Mouse (Mus musculus) embryonic fibroblast, embryonic 13.5 days (primary cell): ENCODE data around the gene Nudcd2. TPM values are rescaled to one million over a fixed set of nuclear protein-coding genes. Genes with fewer than 3 reads are reported as not detected.
A peak's percentile ranks its signal among the peaks of the same experiment; 100 is the strongest.
"Not testable (repeated sequence)": the region's sequence is repeated elsewhere in the genome, so short reads cannot be mapped to it uniquely, and the experiment has no call there.

Experiments
- H3K27ac ChIP-seq: 2 replicates; pipeline ENCODE4 v1.5.1; 2012; ENCODE audit warnings: low read length, control low read depth, inconsistent platforms; ENCODE audit not compliant: insufficient read depth
- H3K4me1 ChIP-seq: 2 replicates; pipeline ENCODE4 v1.6.1; 2011; ENCODE audit warnings: low read length; ENCODE audit not compliant: control insufficient read depth, insufficient read depth
- H3K4me3 ChIP-seq: 2 replicates; pipeline ENCODE4 v1.5.1; 2011; ENCODE audit warnings: mild to moderate bottlenecking, control low read depth, low read length; ENCODE audit not compliant: insufficient read depth
- CTCF ChIP-seq: IDR thresholded peaks from 2 replicates; pipeline ENCODE4 v1.5.1; 2011; ENCODE audit warnings: mild to moderate bottlenecking, control low read depth, low read length, moderate library complexity, borderline replicate concordance; ENCODE audit not compliant: insufficient read depth
- POLR2A ChIP-seq: IDR thresholded peaks from 2 replicates; pipeline ENCODE4 v1.6.1; 2011; ENCODE audit warnings: low read depth, mild to moderate bottlenecking, control low read depth, low read length, moderate library complexity
- polyA plus RNA-seq: library from polyadenylated mRNA; stranded (reverse); fragments of >200 nt; gene quantifications from 2 replicates; pipeline ENCODE4 v1.2.4, GENCODE M21; 2011; ENCODE audit warnings: low read depth; ENCODE audit not compliant: missing spikeins, insufficient read length

Nudcd2 gene
- polyA plus RNA-seq, result 96.4 and 104 TPM in 2 replicates

DNA sequence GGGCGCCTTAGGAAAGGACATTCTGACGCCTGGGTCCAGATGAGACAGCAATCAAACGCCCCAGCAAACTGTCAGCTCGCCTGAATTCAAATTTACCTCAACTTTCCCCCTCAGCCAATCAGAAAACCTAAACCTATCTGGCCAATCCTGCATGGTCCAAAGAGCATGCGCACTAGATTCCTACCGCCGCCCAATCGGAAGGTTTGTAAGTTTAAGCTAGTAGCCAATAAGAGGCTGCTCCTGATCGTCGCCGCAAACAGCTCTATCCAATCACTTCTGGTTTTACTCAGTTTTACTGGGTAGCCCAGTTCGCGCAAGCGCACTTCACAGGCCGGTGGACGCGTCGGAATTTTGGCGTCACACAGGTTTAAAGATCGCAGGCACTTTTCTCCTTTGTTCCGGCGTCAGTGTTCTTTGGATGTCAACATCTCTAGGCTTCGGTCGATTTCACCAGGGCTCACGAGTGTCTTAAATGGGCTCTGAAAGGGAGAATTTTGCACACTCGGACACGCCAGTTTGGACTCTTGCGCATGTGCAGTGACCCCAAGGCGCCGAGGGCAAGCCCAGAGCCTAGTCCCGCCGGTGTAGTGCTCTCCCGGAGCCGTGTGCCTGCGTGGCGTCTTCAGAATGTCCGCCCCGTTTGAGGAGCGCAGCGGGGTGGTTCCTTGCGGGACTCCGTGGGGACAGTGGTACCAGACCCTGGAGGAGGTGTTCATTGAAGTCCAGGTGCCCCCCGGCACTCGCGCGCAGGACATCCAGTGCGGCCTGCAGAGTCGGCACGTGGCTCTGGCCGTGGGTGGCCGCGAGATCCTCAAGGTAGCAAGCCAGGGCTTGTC lies at the start of gene Nudcd2, which contains the start of gene Hmmr:
Gene Nudcd2, plus strand, starts transcription at position 329 of the 836 bp plus-strand sequence.
Gene Hmmr, minus strand, starts transcription at position 84 of the 836 bp plus-strand sequence.
- no peak for TF ChIP-seq CTCF
- peak; percentile 71 for TF ChIP-seq POLR2A
- H3K27ac ChIP-seq, result peak within 1 kb of the TSS; percentile 81
- H3K4me3 ChIP-seq, result peak within 1 kb of the TSS; percentile 82
- 0 out of 2 replicates have a peak, but pooled peaks cover 3% of the 10 kb centered on the region for H3K4me1 ChIP-seq

DNA sequence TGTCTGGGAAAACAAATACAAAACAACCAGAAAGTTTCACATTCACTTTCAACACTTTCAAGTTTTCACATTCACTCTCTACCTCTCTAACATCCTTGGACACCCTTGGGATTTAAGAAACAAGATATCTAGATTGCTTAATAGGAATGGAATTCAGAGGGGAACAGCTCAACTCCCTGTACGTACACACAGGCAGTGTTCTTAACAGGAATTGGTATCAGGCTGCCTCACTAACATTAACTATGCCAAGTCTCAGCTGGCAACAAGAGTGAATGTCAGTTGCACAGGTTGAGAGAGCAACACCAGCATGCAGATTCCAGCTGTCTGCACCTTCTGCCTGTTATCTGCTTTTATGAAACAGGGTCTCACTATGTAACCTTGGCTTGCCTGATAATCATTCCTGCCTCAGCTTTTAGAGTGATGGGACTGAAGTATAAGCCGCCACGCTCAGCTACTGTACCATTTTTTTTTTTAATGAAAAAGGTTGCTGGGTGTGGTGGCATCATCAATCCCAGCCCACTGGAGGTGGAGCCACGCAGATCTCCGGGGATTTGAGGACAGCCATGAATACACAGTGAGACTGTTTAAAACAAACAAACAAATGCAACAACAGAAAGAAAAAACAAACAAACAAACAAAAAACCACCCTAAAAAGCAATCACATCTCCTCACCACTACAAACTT lies 42.9 kb upstream of the Nudcd2 start:
- Histone ChIP-seq H3K4me3 (peak overlapping the region; percentile 89), H3K27ac (peak overlapping the region; percentile 36; the same call in 1 of the 2 replicates), H3K4me1 (peaks cover 10% of the 10 kb centered on the region; the same call in 1 of the 2 replicates)
- TF ChIP-seq CTCF, result no peak
- no peak for TF ChIP-seq POLR2A

- no peak for TF ChIP-seq POLR2A
- no peak for TF ChIP-seq CTCF
- Histone ChIP-seq H3K4me3 (peak overlapping the region; percentile 89), H3K4me1 (peaks cover 10% of the 10 kb centered on the region; the same call in 1 of the 2 replicates), H3K27ac (peak overlapping the region; percentile 65)
These were observed 41.4 kb upstream of the Nudcd2 start for GRCm38 (mm10) chr11:40692101-40692509.

DNA sequence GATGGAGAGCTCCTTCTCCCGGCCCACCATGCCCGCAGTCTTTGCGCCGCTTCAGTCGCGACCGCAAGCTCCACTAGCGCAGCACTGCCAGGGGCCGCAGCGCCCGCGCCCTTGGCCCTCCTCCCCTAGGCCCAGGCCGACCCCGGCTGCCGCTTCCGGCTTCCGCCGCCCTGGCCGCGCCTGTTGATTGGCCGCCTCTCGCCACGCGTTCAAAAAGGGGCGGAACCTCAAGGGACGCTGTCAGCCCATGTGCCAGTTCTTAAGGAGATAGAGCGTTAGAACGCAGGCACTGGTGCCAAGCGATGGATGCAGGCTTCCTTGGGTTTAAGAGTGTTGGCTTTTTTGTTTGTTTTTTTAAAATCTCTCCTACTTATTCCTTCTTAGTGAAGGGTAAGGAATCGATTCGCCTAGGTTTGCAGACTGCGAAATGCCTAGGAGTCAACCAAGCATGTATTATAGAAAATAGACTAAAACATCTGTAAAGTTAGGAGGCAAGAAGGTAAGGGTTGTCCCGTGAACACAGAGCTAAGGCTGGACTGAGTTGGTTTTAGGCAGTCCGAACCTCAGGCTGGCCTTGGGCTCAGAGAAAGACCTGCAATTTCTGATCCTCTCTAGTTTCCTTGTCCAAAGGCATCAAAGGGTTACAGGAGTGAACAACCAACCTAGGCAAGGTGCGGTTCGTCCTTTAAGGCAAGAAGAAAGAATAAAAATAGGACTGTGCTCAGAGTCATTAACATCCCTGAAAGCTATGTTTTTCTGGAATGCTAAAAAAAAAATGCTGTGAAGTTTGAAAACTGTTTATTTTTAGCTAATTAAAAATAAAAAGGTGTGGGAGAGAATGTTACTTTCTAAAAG lies 40.7 kb upstream of the Nudcd2 start:
- H3K27ac ChIP-seq, result peak overlapping the region; percentile 88
- TF ChIP-seq POLR2A, result peak; percentile 69
- TF ChIP-seq CTCF, result no peak
- H3K4me1 ChIP-seq, result peaks cover 10% of the 10 kb centered on the region; the same call in 1 of the 2 replicates

GRCm38 (mm10) chr11:40693366-40693951 lies 40.0 kb upstream of the Nudcd2 start:
- peak overlapping the region; percentile 88 for H3K27ac ChIP-seq
- peak overlapping the region; percentile 59 for H3K4me3 ChIP-seq
- H3K4me1 ChIP-seq, result peaks cover 10% of the 10 kb centered on the region; the same call in 1 of the 2 replicates
- TF ChIP-seq POLR2A, result peak; percentile 42; the same call in 1 of the 2 replicates
- no peak for TF ChIP-seq CTCF

More for the DNA sequence above, 40.7 kb upstream of the Nudcd2 start:
- H3K4me3 ChIP-seq, result peak overlapping the region; percentile 89

GRCm38 (mm10) chr11:40694311-40695087 lies 39.0 kb upstream of the Nudcd2 start:
- H3K4me3 ChIP-seq, result peak overlapping the region; percentile 51
- H3K27ac ChIP-seq, result peak overlapping the region; percentile 89
- H3K4me1 ChIP-seq, result peaks cover 10% of the 10 kb centered on the region; the same call in 1 of the 2 replicates
- TF ChIP-seq POLR2A, result peak; percentile 79
- no peak for TF ChIP-seq CTCF

GRCm38 (mm10) chr11:40695103-40695502 lies 38.4 kb upstream of the Nudcd2 start, which contains the start of gene Mat2b:
Mat2b (minus strand) TSS chr11:40695203.
- Histone ChIP-seq H3K27ac (peak within 1 kb of the TSS; percentile 89), H3K4me3 (peak within 1 kb of the TSS; percentile 51), H3K4me1 (peaks cover 6% of the 10 kb centered on the region; the same call in 1 of the 2 replicates)
- no peak for TF ChIP-seq CTCF
- TF ChIP-seq POLR2A, result no peak

DNA sequence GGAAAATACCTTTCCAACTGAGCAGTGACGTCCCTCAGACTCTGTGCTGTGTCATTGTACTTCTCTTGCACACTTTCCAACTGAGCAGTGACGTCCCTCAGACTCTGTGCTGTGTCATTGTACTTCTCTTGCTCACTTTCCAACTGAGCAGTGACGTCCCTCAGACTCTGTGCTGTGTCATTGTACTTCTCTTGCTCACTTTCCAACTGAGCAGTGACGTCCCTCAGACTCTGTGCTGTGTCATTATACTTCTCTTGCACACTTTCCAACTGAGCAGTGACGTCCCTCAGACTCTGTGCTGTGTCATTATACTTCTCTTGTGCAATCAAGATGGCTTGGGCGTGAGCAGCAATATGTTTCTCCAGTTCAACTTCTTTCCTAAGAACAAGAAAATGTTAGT lies 23.6 kb upstream of the Nudcd2 start:
- not testable (repeated sequence) for H3K27ac ChIP-seq, H3K4me1 ChIP-seq, H3K4me3 ChIP-seq

DNA sequence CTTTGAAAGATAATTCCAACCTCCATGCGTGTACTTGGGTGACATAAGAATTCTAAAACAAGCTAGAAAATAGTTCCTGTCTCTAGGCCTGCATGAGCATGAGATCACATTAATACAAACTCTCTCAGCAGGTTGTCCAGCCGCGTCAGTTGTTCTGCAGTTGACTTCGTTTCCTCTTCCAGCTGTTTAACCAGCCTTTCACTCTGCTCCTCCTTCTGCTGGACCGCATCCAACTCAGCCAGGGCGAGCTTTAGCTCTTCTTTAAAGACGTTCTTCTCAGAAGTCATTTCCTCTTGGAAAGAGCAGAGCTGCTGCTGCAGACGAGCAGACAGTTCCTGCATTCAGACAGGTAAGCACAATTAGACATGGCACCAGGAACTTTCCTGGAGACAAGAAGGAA lies 19.6 kb upstream of the Nudcd2 start:
- TF ChIP-seq CTCF (no peak), POLR2A (no peak)
- H3K4me3 ChIP-seq, result no peak overlapping the region
- no peak overlapping the region for H3K27ac ChIP-seq
- H3K4me1 ChIP-seq, result no peaks in the 10 kb centered on the region
